Mouse (Mus musculus) intestine, postnatal 0 days (tissue): ENCODE results near the gene Mpo. TPM values are rescaled to one million over a fixed set of nuclear protein-coding genes. Genes with fewer than 3 reads are reported as not detected.
A peak's percentile ranks its signal among the peaks of the same experiment; 100 is the strongest.

Experiments
- ATAC-seq: fragments of 200-750 bp; cut with Nextera tagmentation; 2 replicates; pipeline ENCODE4 v1.8.0; 2017; ENCODE audit warnings: mild to moderate bottlenecking, moderate TSS enrichment, moderate library complexity
- H3K27ac ChIP-seq: fragments of 300-500 bp; sonication (generic); 2 replicates; pipeline ENCODE4 v1.5.1; 2014; ENCODE audit warnings: mild to moderate bottlenecking, low read depth, low read length, moderate library complexity
- H3K27me3 ChIP-seq: fragments of 300-500 bp; sonication (generic); replicated peaks from 2 replicates; pipeline ENCODE4 v1.6.1; 2014; ENCODE audit warnings: low read length, mixed read lengths; ENCODE audit not compliant: control insufficient read depth, insufficient read depth
- H3K36me3 ChIP-seq: fragments of 300-500 bp; sonication (generic); 2 replicates; pipeline ENCODE4 v1.6.1; 2014; ENCODE audit warnings: mild to moderate bottlenecking, moderate library complexity; ENCODE audit not compliant: control insufficient read depth, insufficient read depth
- H3K4me1 ChIP-seq: fragments of 300-500 bp; sonication (generic); replicated peaks from 2 replicates; pipeline ENCODE4 v1.6.1; 2014; ENCODE audit warnings: antibody characterized with exemption, low read length, mixed read lengths; ENCODE audit not compliant: control insufficient read depth, insufficient read depth
- H3K4me2 ChIP-seq: fragments of 300-500 bp; sonication (generic); replicated peaks from 2 replicates; pipeline ENCODE4 v1.6.1; 2014; ENCODE audit warnings: low read depth, mild to moderate bottlenecking, moderate library complexity
- H3K4me3 ChIP-seq: fragments of 300-500 bp; sonication (generic); 2 replicates; pipeline ENCODE4 v1.5.1; 2014; ENCODE audit warnings: low read depth, low read length
- H3K9ac ChIP-seq: fragments of 300-500 bp; sonication (generic); 2 replicates; pipeline ENCODE4 v1.6.1; 2014; ENCODE audit warnings: mild to moderate bottlenecking, low read depth, low read length
- H3K9me3 ChIP-seq: fragments of 300-500 bp; sonication (generic); 2 replicates; pipeline ENCODE4 v1.6.1; 2016; ENCODE audit warnings: mixed run types; ENCODE audit not compliant: control insufficient read depth
- CTCF ChIP-seq: sonication (generic); IDR thresholded peaks from 2 replicates; pipeline ENCODE4 v1.5.1; 2016; ENCODE audit warnings: low read depth, mild to moderate bottlenecking, control low read depth, antibody characterized with exemption, moderate library complexity
- WGBS: fragments of 180-500 bp; shearing (Covaris S2); extraction: QIAGEN DNeasy Blood & Tissue Kit; methylation state at CpG from one replicate; pipeline ENCODE4 v1.1.7; 2014; 5-methylcytosine and 5-hydroxymethylcytosine counted together
- polyA plus RNA-seq: library from polyadenylated mRNA; unstranded; fragments of >200 nt; fragmentation: Nextera tagmentation; extraction: Ambion mirVana; gene quantifications from 2 replicates; pipeline ENCODE4 v1.2.1, GENCODE M21; 2015

Mpo gene
- polyA plus RNA-seq, 1 experiment from 2014 or later = 0.12 TPM

DNA sequence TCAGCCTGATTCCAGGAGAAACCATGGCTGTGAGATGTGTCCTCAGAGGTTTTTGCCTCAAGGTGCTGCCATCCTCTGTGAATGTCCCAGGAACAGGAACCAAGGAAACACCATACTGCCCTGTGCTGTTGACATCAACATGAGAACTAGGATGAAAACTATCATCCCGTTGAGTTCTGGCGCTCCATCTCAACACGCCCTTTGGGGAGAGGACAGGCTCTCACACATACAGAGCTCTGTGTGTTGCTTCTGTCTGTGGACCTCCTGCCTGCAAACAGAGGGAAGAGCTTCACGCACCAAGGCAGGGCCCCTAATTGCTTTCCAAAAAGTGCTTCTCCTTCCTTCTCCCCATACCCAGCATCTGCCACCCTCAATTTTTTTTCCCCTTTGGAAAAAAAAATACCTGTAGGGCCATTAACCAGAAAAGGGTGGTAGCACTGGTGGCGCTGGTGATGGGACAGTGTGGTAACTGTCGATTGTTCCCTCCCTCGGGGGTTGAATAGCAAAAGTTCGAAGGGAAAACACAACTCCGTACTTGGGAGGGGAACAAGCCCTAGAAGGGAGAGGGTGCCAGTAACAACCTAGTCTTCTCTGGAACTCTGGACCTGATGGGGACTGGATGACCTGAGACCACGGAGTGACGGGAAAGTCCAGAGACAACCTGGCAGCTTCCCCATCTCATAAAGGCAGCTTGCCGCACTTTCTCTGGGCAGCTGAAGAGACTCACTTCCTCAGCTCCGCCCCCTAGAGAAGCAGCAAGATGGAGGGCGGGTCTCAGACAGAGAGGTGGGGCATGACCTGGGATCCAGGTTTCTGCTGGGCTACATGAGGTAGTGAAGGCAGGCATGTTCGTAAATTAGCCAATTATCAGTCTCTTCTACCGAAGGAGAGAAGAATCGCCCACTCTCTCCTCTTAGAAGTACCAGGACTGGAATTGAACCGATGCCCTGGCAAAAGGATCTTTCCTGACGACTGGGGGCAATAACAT is 45.0 kb upstream of the Mpo start:
- no peak overlapping the region for H3K27ac ChIP-seq
- peaks cover 14% of the 10 kb centered on the region for H3K36me3 ChIP-seq
- no peaks in the 10 kb centered on the region for H3K4me1 ChIP-seq
- H3K9me3 ChIP-seq = no peaks in the 10 kb centered on the region
- H3K27me3 ChIP-seq = no peaks in the 10 kb centered on the region
- H3K4me2 ChIP-seq = peak overlapping the region; percentile 48
- H3K4me3 ChIP-seq = no peak overlapping the region
- WGBS = 28% methylated on average over 19 of the region's 19 CpGs
- ATAC-seq = 0 out of 2 replicates have a peak, but pooled peaks have one; percentile 13
- peak; percentile 26; the same call in 1 of the 2 replicates for TF ChIP-seq CTCF
- no peak overlapping the region for H3K9ac ChIP-seq

DNA sequence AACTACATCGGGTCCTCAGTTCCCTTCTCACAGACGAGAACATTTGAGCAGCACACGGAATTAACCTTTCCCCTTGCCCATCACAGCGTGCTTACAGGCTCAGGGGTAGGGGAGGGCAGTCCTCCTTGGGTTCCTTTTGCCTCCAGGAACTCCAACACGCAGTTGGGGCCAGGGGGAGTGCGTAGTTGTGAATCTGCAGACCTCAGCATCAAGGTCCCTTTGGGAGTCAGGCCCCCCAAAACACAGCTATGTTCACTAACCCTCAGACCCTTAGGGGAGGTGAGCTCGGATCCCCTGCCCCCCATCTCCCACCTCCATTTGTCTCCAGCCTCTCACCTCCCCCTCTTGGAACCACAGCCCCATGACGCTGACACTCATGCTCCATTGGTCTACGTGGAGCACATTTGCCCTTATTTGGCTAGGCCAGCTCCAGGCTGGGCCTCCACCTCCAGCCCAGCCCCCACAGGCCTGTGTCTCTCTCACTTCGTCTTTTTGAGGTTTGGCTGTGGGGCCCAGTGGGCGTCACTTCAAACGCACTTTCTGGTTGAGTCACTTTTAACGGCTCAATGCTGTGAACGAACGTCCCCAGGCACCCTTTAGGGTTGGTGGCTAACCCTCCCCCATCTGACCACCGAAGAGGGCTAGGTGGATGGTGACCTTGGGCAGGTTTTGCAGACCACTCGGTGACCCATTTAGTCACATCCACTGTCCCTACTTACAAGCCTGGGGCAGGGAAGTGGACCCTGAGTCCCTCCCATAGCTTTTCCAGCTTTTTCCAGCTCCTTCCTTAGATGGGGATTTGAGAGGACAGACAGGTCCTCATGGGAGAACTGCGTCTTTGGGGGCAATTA is 44.0 kb upstream of the Mpo start:
- Histone ChIP-seq H3K27ac (no peak overlapping the region), H3K9ac (no peak overlapping the region), H3K27me3 (no peaks in the 10 kb centered on the region), H3K9me3 (no peaks in the 10 kb centered on the region), H3K4me1 (no peaks in the 10 kb centered on the region), H3K4me3 (no peak overlapping the region), H3K4me2 (peak overlapping the region; percentile 48; the same call in 1 of the 2 replicates), H3K36me3 (peaks cover 5% of the 10 kb centered on the region; the same call in 1 of the 2 replicates)
- WGBS = 49% methylated on average over 18 of the region's 18 CpGs
- peak; percentile 47 for ATAC-seq
- TF ChIP-seq CTCF = no peak

DNA sequence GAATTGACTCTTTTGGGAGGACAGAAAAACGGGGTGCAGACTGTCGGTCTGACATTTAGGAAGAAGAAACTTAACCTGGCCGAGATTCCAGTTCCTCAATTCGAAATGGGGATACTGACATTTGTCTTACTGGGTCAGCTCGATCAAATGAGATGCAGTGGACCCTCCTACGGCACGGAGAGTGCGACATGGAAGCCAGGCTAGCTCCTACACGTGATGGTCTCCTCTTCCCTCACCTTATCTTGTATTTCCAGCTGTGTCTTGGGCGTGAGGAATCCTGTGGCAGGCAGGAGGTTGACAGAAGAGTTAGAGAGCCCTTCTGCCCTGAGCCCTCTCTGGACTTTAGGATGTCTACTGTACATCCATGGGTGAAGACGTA is 43.3 kb upstream of the Mpo start:
- no peak for ATAC-seq

DNA sequence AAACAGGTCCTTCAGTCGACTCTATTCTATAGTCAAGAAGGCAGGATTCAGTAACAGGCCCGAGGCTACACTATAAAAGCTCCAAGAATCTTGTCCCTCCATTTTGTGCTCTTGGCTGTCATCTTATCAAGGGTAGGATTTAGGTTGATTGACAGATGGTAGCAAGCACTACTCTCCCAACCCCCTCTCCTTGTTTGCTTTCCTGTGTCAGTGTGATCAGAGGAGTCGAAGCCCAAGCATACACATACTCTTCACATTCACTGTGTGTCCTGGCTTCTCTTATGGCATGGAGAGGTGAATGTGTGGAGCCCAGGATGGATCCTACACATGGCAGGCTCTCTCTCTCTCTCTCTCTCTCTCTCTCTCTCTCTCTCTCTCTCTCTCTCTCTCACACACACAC is 42.9 kb upstream of the Mpo start:
- H3K4me2 ChIP-seq = no peak overlapping the region
- no peak overlapping the region for H3K27ac ChIP-seq
- no peak for TF ChIP-seq CTCF

More for the DNA sequence above, 43.3 kb upstream of the Mpo start:
- no peak for TF ChIP-seq CTCF
- WGBS = 77% methylated on average over 11 of the region's 11 CpGs
- Histone ChIP-seq H3K36me3 (no peaks in the 10 kb centered on the region), H3K9ac (no peak overlapping the region), H3K4me1 (no peaks in the 10 kb centered on the region), H3K27ac (no peak overlapping the region), H3K9me3 (no peaks in the 10 kb centered on the region), H3K27me3 (no peaks in the 10 kb centered on the region), H3K4me3 (no peak overlapping the region), H3K4me2 (no peak overlapping the region; the same call in 1 of the 2 replicates)

DNA sequence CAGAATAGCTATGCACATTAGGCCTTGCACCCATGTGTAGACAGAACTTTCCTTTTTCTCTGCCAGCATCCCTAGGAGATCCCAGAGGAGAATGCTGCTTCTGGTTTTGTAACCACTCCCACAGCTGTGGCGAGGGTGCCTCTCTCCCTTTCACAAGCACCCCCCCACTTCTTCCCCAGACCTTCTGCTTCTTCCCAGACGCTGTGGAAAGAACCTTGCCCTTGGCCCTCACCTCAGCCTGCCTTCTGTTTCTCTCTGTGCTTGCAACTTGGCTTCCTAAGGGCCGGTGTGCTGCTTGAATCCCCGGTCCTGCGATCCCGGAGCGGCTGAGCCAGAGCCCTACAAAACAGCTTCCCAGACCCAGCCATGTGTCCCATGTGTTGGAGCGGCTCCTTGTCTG is 42.4 kb upstream of the Mpo start:
- no peaks in the 10 kb centered on the region for H3K27me3 ChIP-seq
- H3K9ac ChIP-seq = no peak overlapping the region
- no peak for ATAC-seq
- H3K9me3 ChIP-seq = no peaks in the 10 kb centered on the region
- H3K27ac ChIP-seq = 0 out of 2 replicates have a peak overlapping the region, but pooled peaks have one; percentile 54
- H3K4me2 ChIP-seq = no peak overlapping the region
- H3K36me3 ChIP-seq = no peaks in the 10 kb centered on the region
- H3K4me1 ChIP-seq = no peaks in the 10 kb centered on the region
- no peak for TF ChIP-seq CTCF
- WGBS = 76% methylated on average over 8 of the region's 8 CpGs
- no peak overlapping the region for H3K4me3 ChIP-seq

More for the DNA sequence above, 42.9 kb upstream of the Mpo start:
- Histone ChIP-seq H3K9ac (no peak overlapping the region), H3K9me3 (no peaks in the 10 kb centered on the region), H3K27me3 (no peaks in the 10 kb centered on the region), H3K4me1 (no peaks in the 10 kb centered on the region), H3K36me3 (no peaks in the 10 kb centered on the region), H3K4me3 (no peak overlapping the region)
- WGBS = 56% methylated on average over 3 of the region's 3 CpGs
- no peak for ATAC-seq

DNA sequence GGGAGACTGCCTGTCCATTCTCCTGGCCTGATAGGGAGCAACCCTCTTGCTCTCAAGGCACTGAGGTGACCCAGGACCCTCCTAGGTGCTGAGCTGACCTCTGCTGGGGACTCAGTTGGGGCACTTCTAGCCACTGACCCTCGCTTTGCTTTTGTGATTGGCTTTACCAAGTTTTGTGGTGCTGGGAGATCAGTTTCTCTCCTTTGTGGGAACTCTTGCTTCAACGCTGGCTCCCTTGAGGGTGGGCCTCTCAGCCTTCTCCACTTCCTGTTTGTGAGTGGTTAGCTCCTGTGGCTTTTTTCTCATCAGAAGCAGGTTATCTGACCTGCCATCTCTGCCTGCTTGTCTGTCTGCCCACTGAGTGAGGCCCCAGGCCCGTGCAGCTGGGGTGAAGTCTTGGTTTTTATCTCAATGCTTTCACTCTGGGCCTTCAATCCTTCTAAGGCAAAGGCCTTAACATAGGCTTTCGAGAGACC is 41.9 kb upstream of the Mpo start:
- Histone ChIP-seq H3K9ac (no peak overlapping the region), H3K4me2 (no peak overlapping the region), H3K36me3 (no peaks in the 10 kb centered on the region), H3K9me3 (no peaks in the 10 kb centered on the region), H3K27ac (0 out of 2 replicates have a peak overlapping the region, but pooled peaks have one; percentile 54), H3K4me3 (no peak overlapping the region), H3K4me1 (no peaks in the 10 kb centered on the region), H3K27me3 (no peaks in the 10 kb centered on the region)
- TF ChIP-seq CTCF = no peak
- no peak for ATAC-seq
- 50% methylated on average over 4 of the region's 4 CpGs for WGBS
